Comparison of ENCODE assay signal across 12 mouse cellular contexts in genomic region chr4:58994762-58995161, GRCm38 (mm10). TPM values are rescaled to one million over a fixed set of nuclear protein-coding genes. Genes with fewer than 3 reads are reported as not detected.
DNase-seq lines count a peak whose midpoint lies in the region; ATAC-seq and TF ChIP-seq lines count a peak whose summit lies in the region.
"Had no signal": no experiment of that assay in that cellular context is flagged by ENCODE, and none has a peak within 500 bp of the region (broad histone marks: within the 10 kb centered on the region; RNA-seq: fewer than 3 reads in every experiment).

Gene Dnajc25 (plus strand): TSS chr4:58995062.

- TF ChIP-seq RAD21 in MEL (IDR thresholded peaks at IDR 0.05; ENCODE audit: low read depth, low read length) = no peak

- H3K9ac ChIP-seq in MEL (ENCODE audit: control insufficient read depth, low read depth, low read length, poor library complexity, severe bottlenecking) = no peak within 1 kb of the TSS
- no peak within 1 kb of the TSS for H3K9ac ChIP-seq in intestine, embryonic 15.5 days
- no peak within 1 kb of the TSS for H3K9ac ChIP-seq in hindbrain, embryonic 16.5 days (ENCODE audit: low read depth, low read length)
- H3K9ac ChIP-seq: neural tube, embryonic 12.5 days had no signal

- TF ChIP-seq CTCF in gastrocnemius, adult 2 months (IDR thresholded peaks at IDR 0.05) = no peak
- TF ChIP-seq CTCF in MEL (IDR thresholded peaks at IDR 0.05 in 2 of 3, conservative IDR thresholded peaks at IDR 0.05 in 1 of 3; ENCODE audit: control insufficient read depth in 1 of 3, insufficient read depth in 1 of 3, low read depth in 2 of 3, low read length in 3 of 3, poor library complexity in 1 of 3, severe bottlenecking in 1 of 3) = no peak

- WGBS in intestine, embryonic 15.5 days = 66% methylated on average over 4 of the region's 4 CpGs
- 94% methylated on average over 4 of the region's 4 CpGs for WGBS in hindbrain, embryonic 16.5 days

- no peaks in the 10 kb centered on the region for H3K79me2 ChIP-seq in MEL (ENCODE audit: control insufficient read depth, insufficient read depth, low read length, poor library complexity)

- TF ChIP-seq POLR2A in MEL (IDR thresholded peaks at IDR 0.05; ENCODE audit: control insufficient read depth in 1 of 2, insufficient read depth in 1 of 2, low read depth in 1 of 2, low read length in 2 of 2, poor library complexity in 1 of 2) = no peak

- no peak for TF ChIP-seq EP300 in MEL (IDR thresholded peaks at IDR 0.05; ENCODE audit: low read depth in 1 of 2, low read length in 2 of 2)

- DNase-seq in gastrocnemius, adult 2 months = no peak
- no peak for DNase-seq in gastrocnemius, adult 18-20 months (ENCODE audit: low spot score)
- no peak for DNase-seq in MEL (ENCODE audit: low read depth, low spot score)
- DNase-seq in gastrocnemius, postnatal 14 days = no peak
- no peak for DNase-seq in left cerebral cortex, postnatal 4 days
- no peak for DNase-seq in layer of hippocampus, postnatal 10 days (ENCODE audit: low spot score in 2 of 2)
- DNase-seq: cerebellum, adult 9-11 months; kidney, postnatal 14 days; lung, postnatal 14 days had no signal

- H3K27ac ChIP-seq in gastrocnemius, adult 2 months = no peak within 1 kb of the TSS
- H3K27ac ChIP-seq in MEL (ENCODE audit: control insufficient read depth, low read depth, low read length) = no peak within 1 kb of the TSS
- H3K27ac ChIP-seq in intestine, embryonic 15.5 days = no peak within 1 kb of the TSS
- no peak within 1 kb of the TSS for H3K27ac ChIP-seq in hindbrain, embryonic 16.5 days (ENCODE audit: low read depth, low read length)
- H3K27ac ChIP-seq: neural tube, embryonic 12.5 days had no signal

- H3K9me3 ChIP-seq in MEL (replicated peaks; ENCODE audit: insufficient read depth, low read length) = no peaks in the 10 kb centered on the region
- no peaks in the 10 kb centered on the region for H3K9me3 ChIP-seq in intestine, embryonic 15.5 days
- no peaks in the 10 kb centered on the region for H3K9me3 ChIP-seq in hindbrain, embryonic 16.5 days (ENCODE audit: control insufficient read depth, low read length)
- H3K9me3 ChIP-seq: neural tube, embryonic 12.5 days had no signal

- peaks cover 13 to 31% of the 10 kb centered on the region in 2 experiments for H3K4me1 ChIP-seq in MEL (ENCODE audit: control insufficient read depth in 1 of 2, insufficient read depth in 2 of 2, low read length in 2 of 2)
- no peaks in the 10 kb centered on the region for H3K4me1 ChIP-seq in intestine, embryonic 15.5 days (replicated peaks)
- no peaks in the 10 kb centered on the region for H3K4me1 ChIP-seq in hindbrain, embryonic 16.5 days (ENCODE audit: control insufficient read depth, insufficient read depth, low read depth, low read length)
- H3K4me1 ChIP-seq: neural tube, embryonic 12.5 days had no signal

- no peak for ATAC-seq in intestine, embryonic 15.5 days
- ATAC-seq in hindbrain, embryonic 16.5 days = no peak

- 0 out of 2 replicates have a peak within 1 kb of the TSS, but pooled peaks have one; percentile 3 for H3K4me2 ChIP-seq in intestine, embryonic 15.5 days (replicated peaks)
- no peak within 1 kb of the TSS for H3K4me2 ChIP-seq in hindbrain, embryonic 16.5 days (ENCODE audit: low read length)
- H3K4me2 ChIP-seq: neural tube, embryonic 12.5 days had no signal

- no peaks in the 10 kb centered on the region for H3K27me3 ChIP-seq in MEL (ENCODE audit: control insufficient read depth in 1 of 2, insufficient read depth in 2 of 2, low read length in 2 of 2)
- no peaks in the 10 kb centered on the region for H3K27me3 ChIP-seq in intestine, embryonic 15.5 days (replicated peaks)
- no peaks in the 10 kb centered on the region for H3K27me3 ChIP-seq in hindbrain, embryonic 16.5 days (replicated peaks; ENCODE audit: control insufficient read depth, insufficient read depth, low read length)
- H3K27me3 ChIP-seq: neural tube, embryonic 12.5 days had no signal

- peaks cover 0 to 15% of the 10 kb centered on the region in 2 experiments; a peak in 2 of 4 replicates for H3K36me3 ChIP-seq in MEL (ENCODE audit: control insufficient read depth in 1 of 2, insufficient read depth in 2 of 2, low read length in 2 of 2)
- no peaks in the 10 kb centered on the region for H3K36me3 ChIP-seq in intestine, embryonic 15.5 days
- no peaks in the 10 kb centered on the region for H3K36me3 ChIP-seq in hindbrain, embryonic 16.5 days (ENCODE audit: control insufficient read depth, insufficient read depth, low read length)
- H3K36me3 ChIP-seq: neural tube, embryonic 12.5 days had no signal

- intact Hi-C loops in gastrocnemius, adult 2 months (cut with DNase I) = no loop called here
- intact Hi-C loops in gastrocnemius, postnatal 14 days (cut with DNase I; ENCODE audit: low total_unique reads) = no loop called here
- intact Hi-C loops in left cerebral cortex, postnatal 4 days (cut with DNase I) = loop anchor here (5.0 kb wide), 1 partner anchor 727 kb away; no protein-coding TSS in a partner anchor

- no peak within 1 kb of the TSS for H3K4me3 ChIP-seq in gastrocnemius, adult 2 months
- H3K4me3 ChIP-seq in MEL (ENCODE audit: control insufficient read depth in 1 of 2, insufficient read depth in 1 of 2, low read depth in 2 of 2, low read length in 2 of 2) = no peak within 1 kb of the TSS
- no peak within 1 kb of the TSS for H3K4me3 ChIP-seq in intestine, embryonic 15.5 days (replicated peaks)
- H3K4me3 ChIP-seq in hindbrain, embryonic 16.5 days (ENCODE audit: low read length) = no peak within 1 kb of the TSS
- H3K4me3 ChIP-seq: neural tube, embryonic 12.5 days had no signal

TF ChIP-seq in MEL, 35 proteins besides CTCF, POLR2A, EP300 and RAD21:
- TF ChIP-seq TCF12 (IDR thresholded peaks at IDR 0.05; ENCODE audit: low read depth, low read length) (no peak), USF1 (IDR thresholded peaks at IDR 0.05; ENCODE audit: low read depth, low read length) (peak; percentile 53; the same call in 1 of the 2 replicates), CHD1 (IDR thresholded peaks at IDR 0.05; ENCODE audit: low read depth, low read length) (no peak), BHLHE40 (IDR thresholded peaks at IDR 0.05; ENCODE audit: borderline replicate concordance, low read depth, low read length) (0 out of 2 replicates have a peak, but pooled peaks have one; percentile 34)

RNA-seq across cellular contexts. Expression of gene Dnajc25, which starts in this region (rescaled TPM):
- 10 to 100 TPM; 10.8 to 12.4 TPM for total RNA-seq in gastrocnemius, adult 2 months (2021)
- total RNA-seq in gastrocnemius, adult 18-20 months (2021) = 10 to 100 TPM in 1 of 2 experiments, 1 to 10 TPM in 1; 9.3 to 12.1 TPM
- 6.2 and 6.6 TPM in 2 replicates for total RNA-seq in MEL (2012; rRNA removed)
- polyA plus RNA-seq in MEL (2012; ENCODE audit: insufficient read depth in 1 of 2, insufficient read length in 2 of 2, low read depth in 1 of 2, low replicate concordance in 2 of 2, missing spikeins in 1 of 2) = 10 to 100 TPM in 1 of 2 experiments, not detected in 1; 11.8 TPM
- 10 to 100 TPM; 10.5 to 12.1 TPM for total RNA-seq in gastrocnemius, postnatal 14 days (2021)
- polyA plus RNA-seq in intestine, embryonic 15.5 days (2015; fragmentation: Nextera tagmentation; extraction: Ambion mirVana) = 12.5 and 13.1 TPM in 2 replicates
- 5.7 and 5.8 TPM in 2 replicates for polyA plus RNA-seq in hindbrain, embryonic 16.5 days (2015; fragmentation: Nextera tagmentation; extraction: Ambion mirVana)
- 1 to 10 TPM; 8.4 to 8.8 TPM for total RNA-seq in left cerebral cortex, postnatal 4 days (2021)
- total RNA-seq in layer of hippocampus, postnatal 10 days (2021) = 1 to 10 TPM; 7.0 to 7.7 TPM
